Mouse (Mus musculus): ENCODE results near the gene Rps11.

DNA sequence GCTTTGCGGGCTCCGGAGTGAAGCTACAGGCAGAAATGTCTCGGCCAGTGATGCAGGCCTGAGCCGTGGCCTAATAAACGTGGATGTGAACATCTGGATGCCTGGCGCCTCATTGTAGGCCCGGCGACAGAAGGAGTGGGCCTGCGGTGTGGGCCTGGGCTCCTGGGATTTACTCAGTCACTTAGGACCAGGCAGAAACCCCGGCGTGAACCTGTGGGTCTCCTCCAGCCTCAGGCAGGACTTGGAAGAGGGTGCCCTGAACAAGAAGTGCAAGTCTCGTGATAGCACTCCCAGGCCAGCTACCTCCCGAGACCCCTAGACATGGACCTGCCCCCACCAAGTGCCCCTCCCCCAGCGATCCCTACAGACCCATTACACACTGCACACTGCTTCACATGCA is 46.9 kb downstream of the Rps11 start:
- TF ChIP-seq CTCF (IDR thresholded peaks at IDR 0.05; ENCODE audit: control insufficient read depth, insufficient read depth, insufficient read length): no peak
- no peak for TF ChIP-seq MYOG (IDR thresholded peaks at IDR 0.05; ENCODE audit: control insufficient read depth, extremely low read depth, insufficient read length)
- no peak for TF ChIP-seq MAX (IDR thresholded peaks at IDR 0.05)
- TF ChIP-seq USF1 (IDR thresholded peaks at IDR 0.05; ENCODE audit: low read depth): no peak
- TF ChIP-seq CEBPB (IDR thresholded peaks at IDR 0.05; ENCODE audit: low read depth): no peak

Measured in C2C12 (cell line).